Mouse (Mus musculus): ENCODE measurements around the gene Ptger3.

DNA sequence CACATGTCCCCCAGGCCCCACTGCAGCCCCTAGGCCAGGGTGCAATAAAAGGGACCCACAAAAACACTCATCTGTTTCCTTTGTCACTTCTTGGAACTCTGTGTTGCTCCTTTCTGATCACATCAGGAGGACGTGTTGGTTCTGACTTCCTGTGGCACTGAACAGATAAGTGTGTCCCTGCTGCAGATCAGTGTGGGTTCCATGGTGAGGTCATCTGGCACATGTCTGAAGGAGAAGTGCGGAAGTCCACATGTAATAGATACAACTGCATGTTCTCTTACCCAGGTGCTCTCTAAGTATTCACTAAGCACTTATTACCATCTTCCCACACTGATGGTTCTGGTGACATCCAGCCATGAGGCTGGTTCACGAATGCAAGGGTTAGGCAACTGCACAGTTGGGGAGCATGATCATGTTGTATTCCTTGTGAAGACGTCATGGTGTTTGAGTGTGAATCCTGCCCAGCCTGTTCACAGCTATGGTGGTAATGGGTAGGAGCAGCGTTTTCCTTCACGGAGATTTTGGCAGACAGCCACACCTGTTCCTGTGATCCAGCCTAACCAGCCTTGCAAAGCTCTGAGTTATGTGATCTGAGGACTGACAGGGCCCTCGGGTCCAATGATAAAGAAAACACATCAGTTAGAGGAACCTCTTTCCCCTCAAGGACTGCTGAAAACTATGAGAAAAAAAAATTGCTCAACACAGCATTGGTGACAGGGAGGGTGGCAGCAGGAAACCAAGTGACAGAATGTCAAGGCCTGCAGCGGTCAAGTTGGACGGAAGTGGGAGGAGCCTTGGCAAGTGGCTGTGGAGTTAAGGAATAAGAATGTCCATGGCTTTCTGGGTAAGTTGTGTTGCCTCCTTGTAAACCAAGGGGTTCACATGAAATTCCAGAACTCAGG lies 9.0 kb downstream of the Ptger3 start:
- TF ChIP-seq CTCF (conservative IDR thresholded peaks at IDR 0.05; ENCODE audit: insufficient read depth, insufficient read length, low read depth, low read length): no peak
- TF ChIP-seq POLR2A (IDR thresholded peaks at IDR 0.05; ENCODE audit: low read depth, low read length): no peak

Measured in kidney, adult 2 months (tissue).